Mouse (Mus musculus) heart, adult 2 months (tissue): ENCODE data around the gene Ifna15. TPM values are rescaled to one million over a fixed set of nuclear protein-coding genes. Genes with fewer than 3 reads are reported as not detected.

ENCODE experiments used
- DNase-seq, 2 experiments: peaks; one replicate each; pipeline ENCODE4 v3.0.0; 2021
- H3K27ac ChIP-seq: fragments of 200-600 bp; 2 replicates; pipeline ENCODE4 v1.8.1; 2022
- H3K27me3 ChIP-seq: fragments of 200-500 bp; 2 replicates; pipeline ENCODE4 v1.6.1; 2012; ENCODE audit warnings: mild to moderate bottlenecking, low read length, inconsistent platforms, mixed read lengths; ENCODE audit not compliant: control insufficient read depth, insufficient read depth
- H3K36me3 ChIP-seq: fragments of 200-500 bp; 2 replicates; pipeline ENCODE4 v1.6.1; 2012; ENCODE audit warnings: low read length, inconsistent platforms; ENCODE audit not compliant: control insufficient read depth, insufficient read depth
- H3K4me1 ChIP-seq: fragments of 200-500 bp; 2 replicates; pipeline ENCODE4 v1.6.1; 2011; ENCODE audit warnings: low read length; ENCODE audit not compliant: control insufficient read depth, insufficient read depth
- H3K4me3 ChIP-seq: fragments of 200-600 bp; 2 replicates; pipeline ENCODE4 v1.8.1; 2022
- H3K79me2 ChIP-seq: fragments of 200-500 bp; replicated peaks from 2 replicates; pipeline ENCODE4 v1.6.1; 2012; ENCODE audit warnings: mild to moderate bottlenecking, inconsistent platforms, low read length, moderate library complexity, mixed read lengths; ENCODE audit not compliant: control insufficient read depth, insufficient read depth
- H3K9ac ChIP-seq: fragments of 200-500 bp; 2 replicates; pipeline ENCODE4 v1.6.1; 2012; ENCODE audit warnings: low read depth, mild to moderate bottlenecking, control low read depth, inconsistent platforms, low read length, mixed read lengths
- CTCF ChIP-seq: fragments of 200-600 bp; IDR thresholded peaks from 2 replicates; pipeline ENCODE4 v1.8.1; 2022; ENCODE audit warnings: antibody characterized with exemption, mild to moderate bottlenecking, moderate library complexity
- EP300 ChIP-seq: fragments of 200-500 bp; IDR thresholded peaks from 2 replicates; pipeline ENCODE4 v1.6.1; 2011; ENCODE audit warnings: low read depth, low read length, control low read depth; ENCODE audit not compliant: insufficient read depth
- POLR2A ChIP-seq: fragments of 200-500 bp; IDR thresholded peaks from 2 replicates; pipeline ENCODE4 v1.6.1; 2011; ENCODE audit warnings: mild to moderate bottlenecking, low read depth, low read length, control low read depth; ENCODE audit not compliant: insufficient read depth
- WGBS: fragments of 180-500 bp; shearing (Covaris S2); methylation state at CpG from one replicate; pipeline ENCODE4 v1.1.7; 2018; 5-methylcytosine and 5-hydroxymethylcytosine counted together
- intact Hi-C: fragments of 180-260 bp; cut with DNase I; formaldehyde crosslinking; loops from one replicate; pipeline ENCODE4 v1.15.1; 2025
- polyA plus RNA-seq: library from polyadenylated mRNA; depleted of rRNA; stranded (reverse); fragments of >200 nt; gene quantifications from 2 replicates; pipeline ENCODE4 v1.2.3, GENCODE M21; 2012
- total RNA-seq, 2 experiments: library from RNA; stranded (reverse); gene quantifications; 2 replicates each; pipeline ENCODE4 v1.2.3; 2021

Ifna15 gene
- total and polyA plus RNA-seq, 3 experiments: not detected

DNA sequence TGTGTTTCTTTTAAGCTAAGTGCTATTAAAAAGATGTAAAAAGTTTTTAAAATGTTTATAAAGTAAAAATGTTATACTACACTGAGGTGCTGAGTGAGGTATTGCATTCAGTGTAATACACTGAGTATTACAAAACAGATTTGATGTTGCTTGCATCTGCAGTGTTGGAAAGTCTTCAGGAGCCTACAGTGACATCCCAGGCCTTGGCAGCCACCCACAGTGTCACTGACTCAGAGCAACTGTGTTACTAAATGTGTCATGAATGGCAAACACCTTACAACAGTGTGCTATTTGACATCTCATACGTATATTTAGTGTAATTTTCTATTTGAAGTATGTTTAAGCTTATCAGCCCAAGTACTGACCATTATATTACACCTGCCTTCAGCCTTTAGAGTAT, 10.1 kb downstream of the Ifna15 start:
- no peaks in the 10 kb centered on the region for H3K79me2 ChIP-seq
- no peak overlapping the region for H3K4me3 ChIP-seq
- no peak for DNase-seq
- WGBS: 82% methylated on average over 1 of the region's 1 CpGs
- TF ChIP-seq POLR2A (no peak), EP300 (no peak), CTCF (no peak)
- no peaks in the 10 kb centered on the region for H3K36me3 ChIP-seq
- no peak overlapping the region for H3K9ac ChIP-seq
- intact Hi-C loops: no loop called here
- no peak overlapping the region for H3K27ac ChIP-seq
- H3K4me1 ChIP-seq: peaks cover 1% of the 10 kb centered on the region
- no peaks in the 10 kb centered on the region for H3K27me3 ChIP-seq

DNA sequence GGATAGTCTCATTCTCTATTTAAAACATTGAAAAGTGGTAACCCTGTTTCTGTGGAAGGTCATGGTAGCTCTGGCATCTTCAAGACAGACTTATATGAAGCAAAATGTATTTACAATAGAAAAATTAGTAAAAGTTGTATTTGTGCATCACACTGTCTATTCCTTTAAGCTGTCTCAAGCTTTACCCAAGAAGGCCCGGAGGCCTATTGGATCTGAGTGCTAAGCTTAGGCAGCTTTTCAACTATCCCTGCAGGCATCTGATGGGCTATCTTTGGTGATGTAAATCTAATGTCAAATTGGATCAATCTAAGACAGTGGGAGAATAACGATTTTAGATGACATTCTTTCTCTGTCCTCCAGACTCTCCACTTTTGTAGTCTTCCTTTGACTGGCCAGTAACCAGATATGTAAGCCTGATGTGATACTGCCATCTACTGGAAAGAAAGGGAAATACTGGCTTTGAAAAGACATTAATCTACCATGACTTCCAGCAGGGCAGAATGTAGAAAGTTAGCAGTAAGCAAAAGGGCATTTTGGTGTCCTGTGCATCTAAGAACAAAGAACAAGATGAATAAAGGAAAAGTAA, 14.3 kb downstream of the Ifna15 start:
- Histone ChIP-seq H3K27ac (no peak overlapping the region), H3K27me3 (no peaks in the 10 kb centered on the region), H3K79me2 (no peaks in the 10 kb centered on the region), H3K36me3 (no peaks in the 10 kb centered on the region), H3K4me3 (no peak overlapping the region), H3K9ac (no peak overlapping the region), H3K4me1 (no peaks in the 10 kb centered on the region)
- WGBS: 45% methylated on average over 2 of the region's 2 CpGs
- TF ChIP-seq CTCF (no peak; the same call in 1 of the 2 replicates), EP300 (no peak), POLR2A (no peak)
- DNase-seq: no peak
- intact Hi-C loops: loop anchor here (1.0 to 5.0 kb wide), 5 partner anchors 20 to 1175 kb away; partner anchors contain the start of gene Mllt3

DNA sequence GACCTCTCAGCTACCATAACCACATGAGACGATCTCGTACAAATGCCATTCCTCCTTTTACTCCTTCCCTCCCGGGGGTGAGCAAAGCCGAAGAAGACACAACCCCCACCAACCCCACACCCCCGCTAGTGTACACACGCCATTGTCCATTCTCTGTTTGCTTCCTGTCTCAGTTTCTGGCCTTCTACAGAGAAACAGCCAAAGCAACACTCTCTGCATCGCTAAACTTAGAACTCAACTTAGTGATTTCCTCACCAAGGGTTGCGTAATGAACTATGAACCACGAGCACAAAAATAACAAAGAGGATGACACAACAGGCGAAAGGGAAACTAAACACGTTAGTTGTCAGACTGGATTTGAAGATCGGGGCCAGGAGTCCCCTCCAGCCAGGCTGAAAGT, 20.7 kb downstream of the Ifna15 start:
- peak overlapping the region; percentile 15 for H3K4me3 ChIP-seq
- no peak for TF ChIP-seq CTCF
- TF ChIP-seq POLR2A: peak; percentile 41; the same call in 1 of the 2 replicates

DNA sequence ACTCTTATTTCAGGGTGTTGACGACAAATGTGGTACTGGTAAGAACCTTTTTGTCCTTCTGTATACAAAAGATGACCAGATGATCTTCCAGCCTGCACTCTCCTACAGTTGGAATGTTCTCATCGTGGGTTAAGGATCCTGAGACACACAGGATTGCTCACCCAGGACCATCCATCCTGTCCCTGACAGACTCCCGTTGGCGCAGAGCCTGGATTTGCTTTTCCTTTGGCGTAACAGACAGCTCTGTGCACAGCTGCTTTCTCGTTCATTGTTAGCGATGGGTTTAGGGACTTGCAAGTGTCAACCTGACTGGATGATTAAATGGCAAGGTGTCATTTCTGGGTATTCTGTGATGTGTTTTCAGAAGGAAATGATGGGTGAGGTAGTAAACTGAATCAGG, 21.4 kb downstream of the Ifna15 start:
- Histone ChIP-seq H3K79me2 (no peaks in the 10 kb centered on the region), H3K36me3 (peaks cover 6% of the 10 kb centered on the region), H3K9ac (no peak overlapping the region), H3K4me3 (no peak overlapping the region), H3K27me3 (no peaks in the 10 kb centered on the region), H3K4me1 (peaks cover 11% of the 10 kb centered on the region), H3K27ac (peak overlapping the region; percentile 84)
- TF ChIP-seq POLR2A (no peak), EP300 (peak; percentile 59; the same call in 1 of the 2 replicates)
- WGBS: 44% methylated on average over 7 of the region's 7 CpGs
- DNase-seq: peak; percentile 40 to 42
- intact Hi-C loops: loop anchor here (2.0 kb wide), 1 partner anchor 60 kb away; no protein-coding TSS in a partner anchor

More for the DNA sequence above, 20.7 kb downstream of the Ifna15 start:
- Histone ChIP-seq H3K27me3 (no peaks in the 10 kb centered on the region), H3K4me1 (peaks cover 11% of the 10 kb centered on the region), H3K79me2 (no peaks in the 10 kb centered on the region), H3K27ac (peak overlapping the region; percentile 84), H3K9ac (peak overlapping the region; percentile 38), H3K36me3 (peaks cover 6% of the 10 kb centered on the region)
- peak; percentile 53 to 67 for DNase-seq
- intact Hi-C loops: loop anchor here (2.0 kb wide), 1 partner anchor 61 kb away; no protein-coding TSS in a partner anchor
- 14% methylated on average over 12 of the region's 12 CpGs for WGBS

DNA sequence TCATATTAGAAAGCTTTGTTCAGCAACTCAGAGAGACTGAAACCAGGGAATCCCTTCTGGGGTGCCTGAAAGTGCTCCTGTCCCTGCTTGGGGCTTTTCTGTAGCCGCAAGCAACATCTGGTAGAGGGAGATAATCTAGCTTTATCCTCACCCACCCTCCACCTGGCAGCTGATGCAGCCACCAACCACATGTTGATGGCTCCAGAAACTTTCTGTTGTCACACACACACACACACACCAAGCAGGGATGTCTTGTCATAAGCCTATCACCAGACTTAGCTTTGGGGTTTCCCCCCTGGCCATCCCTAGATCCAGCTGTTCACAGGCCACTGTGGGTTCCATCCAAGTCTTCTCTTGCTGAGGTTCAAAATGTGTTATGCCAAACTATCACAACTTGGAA, 22.3 kb downstream of the Ifna15 start:
- Histone ChIP-seq H3K27me3 (no peaks in the 10 kb centered on the region), H3K4me1 (peaks cover 11% of the 10 kb centered on the region), H3K36me3 (peaks cover 6% of the 10 kb centered on the region), H3K27ac (no peak overlapping the region), H3K9ac (no peak overlapping the region), H3K4me3 (no peak overlapping the region), H3K79me2 (no peaks in the 10 kb centered on the region)
- peak in 1 of 2 experiments; percentile 10 for DNase-seq
- TF ChIP-seq CTCF (no peak), EP300 (no peak), POLR2A (no peak)
- WGBS: 96% methylated on average over 1 of the region's 1 CpGs
- intact Hi-C loops: loop anchor here (2.0 kb wide), 1 partner anchor 59 kb away; no protein-coding TSS in a partner anchor

DNA sequence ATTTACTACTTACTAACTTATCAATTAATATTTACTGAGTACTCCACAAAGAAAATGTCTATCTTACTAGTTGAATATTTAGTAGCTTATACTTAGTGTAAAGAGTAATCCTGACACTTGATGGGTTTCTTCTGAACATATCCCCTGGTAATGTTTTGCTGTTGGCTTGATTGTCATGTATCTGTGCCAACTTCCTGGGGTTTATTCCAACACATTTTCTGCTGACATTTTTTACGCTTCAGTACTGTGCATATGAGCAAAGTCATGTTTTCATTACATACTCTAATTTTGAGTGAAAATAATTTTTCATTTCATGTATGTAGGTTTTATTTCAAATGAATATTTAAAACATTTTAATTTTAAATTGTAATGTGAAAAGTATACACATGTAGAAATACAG, 23.1 kb downstream of the Ifna15 start:
- Histone ChIP-seq H3K4me3 (no peak overlapping the region), H3K4me1 (peaks cover 11% of the 10 kb centered on the region), H3K27ac (no peak overlapping the region), H3K79me2 (no peaks in the 10 kb centered on the region), H3K9ac (no peak overlapping the region), H3K27me3 (no peaks in the 10 kb centered on the region), H3K36me3 (peaks cover 6% of the 10 kb centered on the region)
- TF ChIP-seq POLR2A (no peak), EP300 (no peak), CTCF (no peak)
- intact Hi-C loops: no loop called here
- DNase-seq: no peak
- 55% methylated on average over 1 of the region's 1 CpGs for WGBS
